Mouse (Mus musculus) spleen, postnatal 4 days (tissue): ENCODE measurements at regions not wholly inside any gene's neighbourhood (a gene's known extent, or its start where the extent isn't known, plus 50 kb on each side); places are given as distances from the start of the nearest gene placed in this dataset.
"Not testable (repeated sequence)": the region's sequence is repeated elsewhere in the genome, so short reads cannot be mapped to it uniquely, and the experiment has no call there.

ENCODE experiments used
- DNase-seq, 2 experiments: peaks; one replicate each; pipeline ENCODE4 v3.0.0; 2022; ENCODE audit warnings: low spot score in 2 of 2

DNA sequence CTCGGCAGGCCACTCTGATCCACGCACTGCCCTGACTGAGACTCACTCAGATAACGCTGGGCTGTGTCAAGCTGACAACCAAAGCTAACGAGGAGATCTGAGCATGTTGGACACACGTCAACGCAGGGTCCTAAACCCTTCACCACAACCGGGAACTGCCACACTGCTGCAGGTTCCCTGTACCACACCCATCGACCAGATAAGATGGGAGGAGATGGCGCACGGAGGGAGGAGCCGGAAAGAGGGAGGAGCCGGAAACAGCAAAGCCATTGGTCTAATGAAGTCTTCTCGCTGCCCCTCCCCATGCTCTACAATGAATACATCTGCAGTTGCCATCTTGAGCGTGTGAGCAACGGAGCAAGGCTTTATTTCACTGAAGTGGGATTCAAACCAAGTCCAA, 182.9 kb upstream of the Rpl38 start:
- no peak for DNase-seq

DNA sequence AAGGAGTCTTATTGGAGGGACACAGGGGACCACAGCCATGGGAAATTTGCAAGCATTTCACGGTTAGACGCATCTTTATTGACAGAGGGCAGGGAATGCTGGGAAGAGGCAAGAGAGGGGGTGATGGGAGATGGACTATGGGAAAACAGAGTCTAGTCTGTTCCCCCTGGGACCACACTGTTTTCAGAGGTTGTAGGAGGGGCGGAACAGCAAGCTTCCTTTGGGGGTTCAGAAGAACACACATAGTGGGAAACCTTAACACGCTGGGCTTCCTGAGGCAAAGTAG, 183.7 kb upstream of the Rpl38 start:
- DNase-seq: no peak

DNA sequence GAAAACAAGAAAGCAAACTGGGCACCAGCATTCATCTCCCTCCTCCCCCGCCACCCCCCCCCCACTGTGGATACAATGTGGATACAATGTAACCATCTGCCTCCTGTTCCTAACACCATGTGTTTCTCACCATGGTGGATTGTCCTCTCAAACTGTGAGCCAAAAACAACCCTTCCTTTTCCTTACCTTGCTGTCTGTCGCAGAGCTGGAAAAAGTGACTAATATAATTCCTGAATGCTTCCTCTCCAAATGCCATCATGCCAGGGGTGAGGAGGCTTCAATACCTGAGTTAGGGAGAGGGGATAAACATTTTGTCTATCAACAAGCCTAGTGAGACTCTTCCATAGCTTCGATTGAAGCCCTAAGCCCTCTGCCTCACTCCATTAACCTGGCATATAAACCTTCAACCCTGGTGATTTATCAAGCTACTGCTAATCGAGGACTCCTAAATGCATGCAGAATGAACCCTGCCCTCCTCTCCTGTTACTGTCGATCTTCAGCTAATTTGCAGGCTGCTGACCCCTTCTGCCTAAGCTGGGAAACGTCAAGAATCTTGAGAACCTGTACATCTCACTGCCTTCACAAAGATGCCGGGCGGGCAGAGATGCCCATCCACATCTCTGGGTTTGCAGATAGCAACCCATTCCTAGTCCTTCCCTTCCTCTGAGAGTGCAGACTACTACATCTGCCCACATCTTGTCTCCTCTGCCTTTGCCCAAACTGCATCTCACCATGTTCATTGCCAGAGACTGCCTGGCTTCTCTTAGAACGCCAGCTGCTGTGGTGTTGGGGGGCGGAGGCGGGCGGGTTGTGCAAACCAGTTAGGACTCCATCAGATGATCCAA, 184.3 kb upstream of the Rpl38 start:
- DNase-seq: no peak

DNA sequence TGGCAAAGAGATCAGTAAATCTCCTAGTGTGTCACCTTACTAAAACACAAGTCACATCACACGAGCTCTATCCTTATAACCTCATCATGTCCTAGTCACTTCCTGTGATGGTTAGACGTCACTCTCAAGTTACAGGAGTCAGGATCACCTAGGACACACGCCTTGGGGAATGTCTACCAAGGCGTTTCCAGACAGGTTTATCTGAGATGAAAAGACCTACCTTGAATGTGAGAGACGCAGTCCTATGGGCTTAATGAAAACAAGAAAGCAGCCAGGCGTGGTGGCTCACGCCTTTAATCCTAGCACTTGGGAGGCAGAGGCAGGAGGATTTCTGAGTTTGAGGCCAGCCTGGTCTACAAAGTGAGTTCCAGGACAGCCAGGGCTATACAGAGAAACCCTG, 185.0 kb upstream of the Rpl38 start:
- not testable (repeated sequence) for DNase-seq

DNA sequence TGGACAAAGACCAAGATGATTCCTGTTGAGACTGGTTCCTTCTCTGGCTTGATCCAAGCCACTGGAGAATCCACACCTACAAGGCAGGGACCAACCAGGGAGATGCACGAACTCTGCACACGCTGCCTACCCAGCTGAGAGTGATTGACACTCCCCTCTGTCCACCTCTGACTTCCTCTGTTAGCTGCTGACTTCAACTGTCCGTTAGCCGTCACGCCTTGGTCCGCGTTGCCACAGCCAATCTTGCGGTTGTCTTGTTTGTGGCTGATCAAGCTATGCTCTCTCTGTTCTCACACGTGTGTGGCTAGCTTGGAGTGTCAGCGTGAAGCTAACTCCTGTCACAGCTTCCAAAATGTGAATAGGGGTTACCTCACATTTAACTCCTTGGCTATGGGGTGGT, 186.3 kb upstream of the Rpl38 start:
- DNase-seq: no peak

DNA sequence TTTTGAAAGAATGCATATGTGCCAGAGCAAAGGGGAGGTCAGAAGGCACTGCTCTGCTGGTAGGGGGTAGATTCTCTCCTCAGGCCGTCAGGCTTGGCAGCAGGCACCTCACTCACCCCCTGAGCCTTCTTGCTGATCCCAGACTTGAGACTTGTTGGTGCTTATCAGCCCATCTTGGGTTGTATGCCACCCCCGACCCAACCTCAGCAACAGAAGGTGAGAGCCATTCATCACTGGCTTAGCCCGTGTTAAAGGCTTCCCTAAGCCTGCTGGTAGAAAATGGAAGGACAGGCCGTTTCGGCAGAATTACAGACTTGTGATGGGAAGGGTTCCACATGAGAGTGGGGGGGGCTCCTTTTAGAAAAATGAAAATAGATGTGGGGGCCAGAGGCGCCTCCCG, 187.3 kb upstream of the Rpl38 start:
- no peak for DNase-seq

DNA sequence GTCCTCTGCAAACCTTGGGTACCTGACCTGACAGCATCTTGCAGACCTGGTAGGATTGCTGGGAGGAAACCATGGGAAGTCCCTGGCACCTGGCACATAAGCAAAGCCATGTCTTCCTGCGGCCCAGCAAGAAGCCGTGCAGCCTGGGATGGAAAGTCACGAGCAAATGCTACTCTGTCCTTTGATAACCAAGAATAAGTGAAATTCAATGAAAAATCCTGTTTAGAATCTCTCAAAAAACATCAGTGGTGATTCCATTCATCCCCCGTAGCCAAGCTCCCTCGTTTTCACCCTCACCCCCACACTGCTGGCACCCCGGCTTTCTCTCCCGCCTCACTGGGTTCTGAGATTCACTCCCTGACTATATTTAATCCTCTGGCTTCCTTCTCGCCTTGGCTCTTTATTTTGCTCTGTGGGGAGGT, 188.2 kb upstream of the Rpl38 start:
- DNase-seq: no peak

DNA sequence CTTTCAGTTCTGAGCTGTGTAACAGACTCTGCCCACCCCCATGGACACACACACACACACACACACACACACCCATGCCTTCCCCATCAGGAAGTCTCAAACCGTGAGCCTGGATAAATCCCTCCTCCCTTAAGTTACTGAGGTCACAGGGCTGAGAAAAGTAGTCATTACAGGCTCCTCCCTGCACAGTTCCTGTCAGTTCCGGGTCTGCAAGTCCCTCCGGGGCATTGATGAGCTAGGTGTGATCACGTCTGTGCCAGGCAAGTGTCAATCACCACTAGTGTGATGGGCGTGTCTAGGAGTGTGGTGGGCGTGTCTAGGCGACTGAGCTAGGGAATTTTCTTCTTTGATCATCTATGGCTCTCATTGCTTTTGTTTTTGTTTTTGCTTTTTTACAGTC, 189.6 kb upstream of the Rpl38 start:
- DNase-seq: no peak

DNA sequence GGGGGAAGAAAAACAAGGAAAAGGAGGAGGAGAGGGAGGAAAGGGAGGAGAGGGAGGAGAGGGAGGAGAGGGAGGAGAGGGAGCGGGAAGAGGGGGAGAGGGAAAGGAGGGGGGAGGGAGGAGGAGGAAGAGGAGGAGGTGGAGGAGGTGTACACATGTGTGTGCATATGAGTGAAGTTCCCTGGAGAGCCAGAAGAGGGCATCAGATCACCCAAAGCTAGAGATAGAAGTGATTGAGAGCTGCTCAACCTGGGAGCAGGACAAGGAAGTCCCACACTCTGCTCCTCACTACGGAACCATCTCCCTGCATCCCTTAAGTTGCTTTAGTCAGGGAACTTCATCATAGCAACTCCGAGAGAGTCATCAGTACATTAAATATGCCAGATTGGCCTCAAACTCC, 191.0 kb upstream of the Rpl38 start:
- no peak for DNase-seq

DNA sequence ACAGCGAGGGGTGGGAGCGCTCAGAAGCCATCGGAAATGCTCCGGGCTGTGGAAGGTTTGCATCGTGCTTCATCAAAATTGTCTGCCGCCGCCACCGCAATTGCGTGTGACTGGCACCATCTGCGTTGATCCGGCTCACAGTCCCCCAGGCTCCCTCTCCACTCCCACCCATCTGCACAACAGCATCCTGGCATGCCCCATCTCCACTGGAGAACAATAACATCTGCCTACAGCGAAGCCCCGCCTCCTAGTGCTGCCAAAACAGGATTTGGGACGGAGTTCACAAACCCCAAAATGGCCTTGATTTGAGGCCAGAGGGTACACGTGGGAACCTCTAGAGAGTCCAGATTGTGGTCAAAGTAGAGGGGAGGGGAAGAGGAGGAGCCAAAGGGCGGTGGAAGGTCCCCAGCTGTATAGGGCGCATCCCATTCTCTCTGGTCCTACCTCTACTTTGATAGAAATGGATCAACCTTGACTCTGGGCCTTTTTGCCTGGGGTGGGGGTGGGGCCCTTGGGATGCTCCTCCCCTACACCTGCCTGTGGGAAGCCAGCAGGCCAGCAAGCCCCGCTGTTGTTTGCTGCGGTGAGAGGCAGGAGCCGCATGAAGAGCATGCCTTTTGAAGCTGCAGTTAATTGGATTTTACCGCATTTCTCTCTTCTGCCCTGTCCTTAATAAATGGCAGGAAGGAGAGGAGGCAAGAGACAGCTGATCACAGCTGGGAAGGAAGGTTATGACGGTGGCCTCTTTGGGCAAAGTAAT, 195.6 kb upstream of the Rpl38 start:
- DNase-seq: no peak

DNA sequence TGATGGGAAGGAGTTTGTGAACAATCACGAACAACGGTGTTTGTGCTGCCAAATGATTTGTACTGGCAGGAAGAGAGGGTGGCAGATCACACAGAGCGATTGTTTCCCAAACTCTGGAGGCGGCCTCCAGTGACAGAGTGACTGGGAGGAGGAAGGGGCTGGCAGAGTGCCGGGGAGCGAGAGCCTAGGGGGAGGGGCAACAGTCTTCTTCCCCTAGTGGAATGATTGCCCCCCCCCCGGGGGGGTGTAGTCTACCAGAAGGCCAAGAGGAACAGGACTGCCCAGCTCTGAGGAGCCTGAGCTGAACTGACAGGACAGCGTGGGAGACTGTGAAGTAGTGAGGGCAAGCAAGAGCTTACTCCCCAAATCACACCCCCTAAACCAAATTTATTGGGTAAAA, 199.9 kb upstream of the Rpl38 start:
- DNase-seq: peak in 1 of 2 experiments; percentile 43

DNA sequence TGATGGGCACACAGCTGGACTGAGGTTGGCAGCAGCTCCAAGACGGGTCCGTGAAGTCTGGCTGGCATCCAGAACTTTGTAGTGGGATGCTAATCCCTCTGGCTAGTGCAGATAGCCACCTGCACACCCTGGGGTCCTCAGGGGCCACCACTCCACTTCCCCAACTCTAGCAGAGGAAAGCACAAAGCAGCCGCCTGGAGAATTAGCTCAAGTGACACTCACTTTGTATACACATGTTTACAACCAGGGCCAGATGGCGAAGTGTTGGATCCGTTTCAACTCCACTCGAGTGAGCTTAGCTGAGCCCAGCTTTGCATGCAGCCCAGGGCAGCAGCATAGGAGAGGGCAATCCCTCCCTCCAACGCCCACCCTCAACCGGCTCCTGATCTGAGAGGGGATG, 200.5 kb upstream of the Rpl38 start:
- no peak for DNase-seq

DNA sequence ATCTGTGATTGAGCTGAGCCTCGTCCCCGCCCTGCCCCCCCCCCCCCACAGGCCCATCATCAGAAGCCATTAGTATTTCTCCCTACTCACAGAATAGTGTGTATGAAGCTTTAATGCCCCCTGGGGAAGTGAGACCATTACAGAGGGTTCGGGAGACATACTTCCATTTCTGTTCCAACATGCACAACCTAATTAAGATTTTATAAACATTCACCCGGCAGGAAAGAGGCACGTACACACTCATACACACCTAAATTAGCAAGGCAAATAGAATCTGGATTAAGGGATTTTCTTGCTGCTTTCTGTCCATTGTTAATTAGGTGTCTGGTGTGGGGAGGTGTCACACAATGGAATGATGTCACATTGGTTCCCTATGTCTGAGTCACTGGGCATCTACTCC, 202.8 kb upstream of the Rpl38 start:
- DNase-seq: no peak

DNA sequence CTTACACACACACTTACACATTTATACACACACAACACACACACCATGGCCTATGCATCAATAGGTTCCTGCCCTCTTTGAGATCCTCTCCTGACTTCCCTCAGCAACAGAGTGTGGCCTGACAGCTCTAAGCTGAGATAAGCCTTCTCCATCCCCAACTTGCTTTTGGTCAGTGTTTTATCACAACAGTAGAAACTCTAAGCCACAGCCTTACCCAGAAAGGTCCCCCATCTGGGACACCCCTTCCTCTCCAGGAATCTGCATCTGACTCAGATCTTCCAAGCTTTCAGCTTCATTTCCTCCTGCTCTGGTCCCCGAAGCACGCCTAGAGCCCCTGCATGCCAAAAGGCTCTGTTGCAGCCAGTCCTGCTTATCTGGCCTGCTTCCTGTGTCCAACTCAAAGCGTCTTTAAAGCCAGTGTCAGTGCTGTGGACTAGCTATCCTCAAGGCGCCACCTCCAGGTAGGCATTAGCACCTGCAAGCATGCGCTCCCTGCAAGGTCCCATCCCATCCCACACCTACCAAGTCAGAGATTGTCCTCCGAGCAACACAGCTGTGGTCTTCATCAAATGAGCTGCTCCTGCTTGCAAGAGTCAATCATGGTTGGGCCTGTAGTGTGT, 205.5 kb upstream of the Rpl38 start:
- DNase-seq: peak in 1 of 2 experiments; percentile 35

DNA sequence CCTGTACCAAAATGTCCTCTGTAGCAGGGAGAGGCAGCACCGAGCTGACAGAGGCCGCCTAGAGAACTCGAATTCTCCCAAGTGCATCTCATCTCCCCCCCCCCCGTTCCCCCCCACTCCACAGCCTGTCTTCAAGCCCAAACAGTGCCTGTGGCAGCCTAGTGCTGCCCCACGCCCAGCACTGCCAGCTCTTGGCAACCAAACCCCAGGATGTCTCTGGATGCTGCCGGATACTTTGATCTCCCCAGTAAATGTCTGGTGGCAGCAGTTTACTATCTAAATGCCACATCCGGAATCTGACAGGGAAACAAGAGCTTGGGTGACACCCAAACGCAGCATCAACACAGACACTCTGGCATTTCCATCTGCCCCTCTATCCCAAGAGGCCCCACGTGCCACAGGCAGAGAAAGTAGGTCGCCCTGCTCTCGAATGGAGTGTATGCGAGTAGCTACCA, 213.4 kb upstream of the Rpl38 start:
- DNase-seq: no peak

DNA sequence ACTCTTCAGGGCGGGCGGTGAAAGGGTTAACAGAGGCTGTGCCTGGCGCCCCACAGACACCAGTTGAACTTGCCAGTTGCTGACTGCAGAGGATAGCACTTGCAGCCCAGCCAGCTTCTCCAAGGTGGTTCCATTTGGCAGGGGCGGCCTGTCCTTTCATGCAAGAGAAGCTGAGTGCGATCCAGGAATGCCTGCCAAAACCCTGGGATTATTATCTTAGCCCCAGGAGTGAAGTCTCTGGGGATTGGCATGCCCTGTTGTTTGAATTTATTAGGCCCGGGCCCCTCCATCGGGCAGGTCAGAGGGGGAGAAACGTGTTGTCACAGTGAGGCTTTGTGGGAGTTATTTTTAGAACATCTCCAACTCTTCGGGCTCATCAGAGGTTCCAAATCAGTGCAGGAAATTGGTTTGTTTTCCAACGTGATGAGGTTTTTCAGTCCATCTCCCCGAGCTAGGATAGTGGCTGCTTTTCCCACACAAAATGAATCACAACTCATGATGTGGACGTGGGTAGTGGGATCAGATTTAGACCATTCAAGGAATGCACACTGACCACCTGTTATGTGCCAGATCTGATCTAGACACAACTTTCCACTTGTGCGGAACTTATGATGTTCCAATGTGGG, 219.4 kb upstream of the Rpl38 start:
- no peak for DNase-seq

DNA sequence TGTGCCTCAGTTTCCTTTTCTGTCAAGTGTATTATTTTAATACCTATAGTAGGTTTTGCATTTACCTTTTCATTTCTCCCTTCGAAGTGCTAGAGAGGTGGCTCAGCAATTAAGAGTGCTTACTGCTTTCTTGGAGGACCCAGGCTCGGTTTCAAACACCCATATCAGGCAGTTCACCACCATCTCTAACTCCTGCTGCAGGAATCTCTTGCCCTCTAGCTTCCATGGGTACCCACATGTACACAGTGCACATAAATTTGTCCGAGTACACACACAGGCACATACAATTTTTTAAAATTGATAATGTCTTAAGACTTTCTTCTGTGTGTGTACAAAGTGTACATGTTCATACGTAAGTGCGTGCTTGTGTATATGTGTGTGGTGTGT, 220.9 kb upstream of the Rpl38 start:
- no peak for DNase-seq

DNA sequence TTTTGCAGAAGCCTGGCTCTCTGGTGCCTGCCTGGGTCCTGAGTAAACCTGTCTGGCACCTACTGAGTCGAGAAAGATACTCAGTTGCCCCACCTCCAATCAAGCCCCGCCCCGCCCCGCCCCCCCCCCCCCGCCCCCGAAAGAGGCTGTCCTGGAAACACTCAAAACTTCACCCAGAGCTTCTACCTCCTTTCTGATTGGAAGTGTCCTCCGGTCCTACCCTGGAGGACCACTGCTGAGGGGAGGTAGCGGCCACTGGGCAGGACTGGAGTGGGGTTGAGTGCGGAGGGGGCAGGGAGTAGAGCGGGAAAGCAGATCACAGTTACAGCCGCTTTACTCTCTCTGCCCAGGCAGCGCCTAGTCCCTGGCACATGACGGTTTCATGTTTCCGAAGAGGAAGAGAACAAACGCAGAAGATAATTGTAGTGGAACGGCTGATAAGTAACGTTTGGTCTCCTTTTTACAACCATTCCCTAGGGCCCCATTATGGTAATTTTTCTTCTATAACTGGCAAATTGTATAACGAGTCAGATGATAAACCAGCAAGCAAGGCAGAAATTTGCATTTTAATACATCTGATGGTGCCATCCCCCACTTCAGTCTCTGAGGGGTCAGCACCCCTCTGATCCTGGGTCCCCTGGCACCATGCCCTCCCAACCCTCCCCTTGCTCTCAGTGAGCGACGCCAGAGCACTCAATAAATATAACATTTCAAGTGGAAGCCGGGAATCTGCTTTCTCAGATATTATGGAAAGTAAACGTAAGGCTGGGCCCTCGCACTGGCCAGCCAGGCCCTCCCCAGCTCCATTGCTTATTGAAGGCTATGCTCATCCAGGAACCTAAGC, 221.5 kb upstream of the Rpl38 start:
- peak; percentile 44 to 75 for DNase-seq

DNA sequence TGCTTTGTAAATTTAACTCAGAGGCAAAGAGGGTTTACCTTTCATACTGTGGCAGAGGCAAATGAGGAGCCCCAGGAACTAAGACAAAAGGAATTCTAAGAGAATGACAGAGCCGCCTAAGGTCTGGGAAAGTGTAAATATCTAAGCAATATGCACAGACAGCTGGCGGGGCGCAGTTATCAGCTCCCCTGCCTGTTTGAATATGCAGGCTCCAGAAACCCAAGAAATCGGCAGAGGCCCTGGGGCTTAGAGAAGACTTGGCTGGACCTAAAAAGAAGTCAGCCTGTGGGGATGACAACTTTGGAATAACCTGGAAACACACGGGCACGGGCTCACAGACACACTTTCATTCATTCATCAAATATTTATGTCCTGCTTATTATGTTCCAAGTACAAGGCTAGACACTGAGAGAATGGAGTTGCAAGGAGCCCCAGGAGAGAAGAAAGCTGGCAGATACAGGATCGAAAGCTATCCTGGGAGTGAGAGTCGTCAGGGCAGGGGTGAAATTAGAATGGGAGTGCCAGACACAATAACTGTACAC, 222.2 kb upstream of the Rpl38 start:
- no peak for DNase-seq

DNA sequence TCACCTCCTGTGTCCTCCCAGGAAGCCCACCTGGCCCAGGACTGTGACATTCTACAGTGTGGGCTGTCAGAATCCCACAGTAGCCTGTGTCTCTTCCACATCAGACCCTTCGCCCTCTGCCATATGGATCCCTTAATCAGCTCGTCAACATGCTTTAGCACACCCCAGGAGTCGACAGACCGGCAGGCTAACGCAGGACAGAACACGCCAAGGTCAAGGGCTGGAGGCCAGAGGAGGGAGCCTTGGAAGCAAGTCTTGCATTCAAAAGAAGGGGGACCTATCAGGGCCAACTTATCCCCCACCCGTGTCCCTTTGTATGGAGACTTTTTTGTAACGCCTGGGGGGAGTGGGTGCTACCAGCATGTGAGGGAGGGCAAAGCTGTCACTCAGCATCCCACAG, 224.1 kb upstream of the Rpl38 start:
- DNase-seq: no peak

DNA sequence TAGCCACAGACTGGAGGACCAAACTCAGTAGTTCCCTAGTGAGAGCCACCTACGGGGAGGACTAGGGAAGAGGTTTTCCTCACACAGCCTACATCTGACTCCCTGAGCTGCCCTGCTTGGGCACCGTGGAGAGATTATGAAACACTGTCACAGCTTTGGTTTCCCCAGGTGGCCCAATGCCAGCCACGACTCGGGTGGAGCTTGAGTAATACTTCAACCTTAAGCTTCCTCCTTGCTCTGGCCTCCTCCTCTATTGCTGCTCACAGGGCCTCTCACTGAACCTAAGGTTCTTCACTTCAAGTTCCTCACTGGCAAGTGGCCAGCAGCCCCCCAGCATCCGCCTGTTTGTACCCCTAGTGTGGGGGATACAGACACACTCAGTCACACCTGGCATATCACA, 224.9 kb upstream of the Rpl38 start:
- peak; percentile 36 to 68 for DNase-seq
